Mouse (Mus musculus) left cerebral cortex, postnatal 36 days (tissue): Measurements from ENCODE around the gene Adipoq. TPM values are rescaled to one million over a fixed set of nuclear protein-coding genes. Genes with fewer than 3 reads are reported as not detected.

Source experiments
- DNase-seq, 2 experiments: peaks; one replicate each; pipeline ENCODE4 v3.0.0; 2021 to 2022; ENCODE audit warnings: low spot score in 2 of 2, mixed read lengths in 1 of 2
- intact Hi-C: fragments of 180-260 bp; cut with DNase I; formaldehyde crosslinking; loops from one replicate; pipeline ENCODE4 v1.15.1; 2025
- microRNA-seq: library from miRNA; unstranded; fragments of <30 nt; microRNA quantifications from one replicate; pipeline ENCODE4 v1.2.0, GENCODE M21; 2022
- total RNA-seq, 2 experiments: library from RNA; stranded (reverse); gene quantifications; 2 replicates each; pipeline ENCODE4 v1.2.3; 2021

Adipoq gene
- total RNA-seq, 2 experiments from 2014 or later = not detected

DNA sequence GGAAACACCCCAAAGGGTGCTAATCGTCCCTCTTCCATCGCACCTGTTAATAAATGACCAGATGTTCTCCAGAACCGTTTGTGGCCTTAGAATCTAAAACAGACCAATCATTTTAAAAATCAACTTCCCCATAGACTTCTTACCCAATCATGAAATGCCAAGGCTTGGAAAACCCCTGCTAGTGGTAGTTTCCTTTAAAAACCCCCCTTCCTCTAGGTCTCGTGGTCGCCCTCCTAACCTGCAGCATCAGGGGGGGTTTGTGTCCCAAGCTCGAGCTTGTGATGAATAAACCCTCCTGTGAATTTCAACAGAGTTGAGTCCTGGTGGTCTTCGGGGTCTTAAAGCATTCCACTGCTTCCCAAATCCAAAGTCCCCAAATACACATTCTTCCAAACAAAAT, 41.6 kb downstream of the Adipoq start:
- intact Hi-C loops = no loop called here
- no peak for DNase-seq

DNA sequence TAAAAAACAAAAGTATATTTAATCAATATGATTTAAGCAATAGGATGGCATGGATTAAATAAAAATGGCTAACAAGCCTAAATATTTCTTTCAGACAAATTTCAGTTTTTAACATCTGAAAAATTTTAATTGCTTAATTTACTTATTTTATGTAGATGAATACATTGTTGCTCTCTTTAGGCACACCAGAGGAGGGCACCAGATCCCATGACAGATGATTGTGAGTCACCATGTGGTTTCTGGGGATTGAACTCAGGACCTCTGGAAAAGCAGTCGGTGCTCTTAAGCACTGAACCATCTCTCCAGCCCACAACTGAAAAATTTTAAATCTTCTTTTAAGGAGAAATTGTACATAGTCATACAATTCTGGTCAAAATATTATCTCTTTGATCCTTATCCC, 43.3 kb downstream of the Adipoq start:
- DNase-seq = no peak
- intact Hi-C loops = no loop called here

DNA sequence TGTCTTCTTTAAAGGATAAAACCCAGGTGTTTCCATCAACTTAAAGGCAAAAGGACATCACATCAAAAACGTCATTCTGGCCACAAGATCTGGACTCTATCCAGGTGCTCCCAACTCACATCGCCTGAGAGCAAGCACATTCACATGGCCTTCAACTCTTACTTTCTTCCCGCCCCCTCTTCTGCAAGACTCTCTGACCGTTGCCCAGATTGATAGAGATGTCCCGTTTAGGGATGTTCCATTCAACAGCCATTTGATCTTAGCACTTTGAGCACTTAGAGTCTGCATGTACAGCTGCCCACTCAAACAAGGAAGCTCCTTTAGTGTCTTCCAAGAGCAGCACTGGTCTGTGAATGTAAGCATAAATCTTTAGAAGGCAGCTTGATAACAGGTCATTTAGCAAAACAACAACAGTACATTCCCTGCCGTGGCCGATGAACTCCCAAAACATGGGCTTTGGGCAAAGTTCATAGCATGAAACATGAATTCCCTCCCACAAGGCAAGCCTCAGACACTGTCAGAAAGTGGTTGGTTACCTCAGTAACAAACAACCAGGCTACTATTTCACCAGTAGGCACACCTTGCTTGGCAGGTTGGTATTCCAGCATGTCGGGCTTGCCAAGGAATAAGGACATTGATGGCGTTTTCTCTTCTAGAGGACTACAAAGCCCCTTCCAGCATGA, 45.4 kb downstream of the Adipoq start:
- DNase-seq = no peak
- intact Hi-C loops = no loop called here

DNA sequence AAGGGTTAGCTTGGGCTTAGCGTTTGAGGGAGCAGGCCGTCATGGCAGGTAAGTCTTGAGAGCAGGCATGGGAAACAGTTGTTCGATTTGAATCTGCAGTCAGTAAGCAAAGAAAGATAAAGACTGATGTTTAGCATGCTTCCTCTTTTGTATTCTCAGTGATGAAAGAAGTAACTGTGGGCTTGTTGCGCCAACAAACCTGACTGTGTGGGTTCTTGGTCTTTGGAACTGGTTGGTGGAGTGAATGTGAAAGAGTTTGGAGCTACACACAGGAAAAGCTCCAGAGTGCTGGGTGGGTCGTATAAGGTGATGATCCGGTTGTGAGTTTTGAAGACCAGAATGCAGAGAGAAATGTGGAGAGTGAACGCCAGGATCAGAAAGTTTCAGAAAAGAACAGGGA, 49.3 kb downstream of the Adipoq start:
- DNase-seq = no peak
- intact Hi-C loops = no loop called here

DNA sequence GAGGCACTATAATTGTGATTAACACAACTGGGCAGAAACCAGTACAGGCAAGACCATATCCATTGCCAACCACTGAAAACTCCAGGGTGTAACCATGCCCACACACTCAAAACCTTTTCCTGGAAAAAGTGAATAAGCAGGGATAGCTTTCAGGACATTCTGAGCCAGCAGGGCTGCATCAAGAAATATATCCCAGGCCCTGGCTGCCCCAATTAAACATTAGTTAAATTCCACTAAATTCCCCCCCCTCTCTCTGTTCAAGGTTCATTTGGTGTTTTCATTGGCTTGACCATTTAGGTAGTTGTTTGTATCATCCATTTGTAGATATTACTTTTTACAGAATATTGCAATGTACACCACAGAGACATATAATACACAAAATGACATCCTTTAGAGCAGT, 50.0 kb downstream of the Adipoq start:
- intact Hi-C loops = no loop called here
- DNase-seq = no peak

DNA sequence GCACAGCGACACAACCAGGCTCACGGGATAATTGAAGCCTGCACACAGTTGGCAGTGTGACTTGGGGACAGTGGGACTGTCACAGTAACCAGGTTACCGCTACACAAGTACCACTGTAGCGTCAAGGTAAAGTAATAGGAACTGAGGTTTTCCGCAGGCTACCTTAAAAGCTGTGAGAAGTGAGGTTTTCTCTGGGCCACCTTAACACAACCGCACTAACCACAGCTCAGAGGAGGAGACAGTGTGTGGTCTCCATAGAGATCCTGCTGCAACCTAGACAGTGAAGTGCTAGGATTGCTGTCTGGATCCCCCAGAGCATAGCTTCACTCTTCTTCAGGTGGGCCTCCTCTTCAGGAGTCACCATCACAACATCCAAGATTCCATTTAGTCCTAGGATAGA, 50.5 kb downstream of the Adipoq start:
- no peak for DNase-seq
- intact Hi-C loops = no loop called here

DNA sequence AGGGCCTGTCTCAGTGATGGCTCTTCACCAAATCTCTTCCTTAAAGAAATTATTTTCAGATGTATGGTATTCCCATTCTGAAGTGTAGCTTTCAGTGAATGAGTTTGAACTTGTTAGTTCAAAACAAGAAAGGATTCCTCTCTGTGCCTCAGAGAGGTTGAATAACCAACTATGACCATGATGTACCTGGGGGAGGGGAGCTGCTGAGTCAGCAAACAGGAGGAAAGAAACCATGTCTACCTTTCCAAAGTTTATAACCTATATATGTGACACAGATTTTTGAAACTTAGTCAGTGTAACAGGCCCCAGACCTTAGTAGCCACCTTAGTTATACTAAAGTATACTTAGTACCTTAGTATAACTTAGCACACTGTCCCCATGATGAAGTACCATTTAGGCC, 55.2 kb downstream of the Adipoq start:
- intact Hi-C loops = no loop called here
- DNase-seq = no peak

Small RNA genes lying within 50 kb of the gene (microRNA-seq; reads per million reads assigned to microRNA genes)
- gene Gm49346 = 0.76 reads per million

Other genes starting within 250 kb of the Adipoq start
- gene Fetub, start 228.2 kb upstream of the Adipoq start, total RNA-seq = not detected
- not detected for gene Hrg, start 195.5 kb upstream of the Adipoq start, total RNA-seq
- gene Kng2, start 117.1 kb upstream of the Adipoq start, total RNA-seq = not detected
- not detected for gene Kng1, start 88.7 kb upstream of the Adipoq start, total RNA-seq
- gene Eif4a2, start 39.1 kb upstream of the Adipoq start, total RNA-seq = 100 to 1,000 TPM; 863 to 878 TPM
- gene Rfc4, start 18.8 kb upstream of the Adipoq start, total RNA-seq = 1 to 10 TPM; 6.8 to 7.3 TPM
- 10 to 100 TPM; 15.5 to 17.3 TPM for gene St6gal1, start 78.2 kb downstream of the Adipoq start, total RNA-seq